ENCODE assay signal across 8 mouse cellular contexts in the genomic region with DNA sequence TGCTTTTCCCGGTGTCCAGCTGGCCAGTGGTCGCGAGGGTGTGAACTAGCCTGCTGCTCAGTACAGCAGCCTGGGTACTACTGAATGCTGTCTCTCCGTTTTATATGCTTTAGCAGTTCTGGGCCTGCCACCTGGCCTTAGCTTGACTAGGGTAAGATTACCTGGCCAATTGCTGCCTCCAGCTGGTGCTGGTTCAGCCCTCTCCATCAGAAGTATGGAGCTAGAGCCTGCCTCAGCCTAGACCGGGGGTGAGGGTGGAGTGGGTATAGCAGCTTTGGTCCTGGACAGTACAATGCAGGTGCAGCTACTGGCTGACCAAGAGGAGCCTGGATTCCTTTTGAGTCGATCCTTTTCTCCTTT.
A peak's percentile ranks its signal among the peaks of the same experiment; 100 is the strongest.
DNase-seq lines count a peak whose midpoint lies in the region; ATAC-seq and TF ChIP-seq lines count a peak whose summit lies in the region.

No protein-coding gene starts in this region.

- TF ChIP-seq POLR2A in kidney, adult 2 months (IDR thresholded peaks at IDR 0.05; ENCODE audit: low read depth, low read length) = no peak

- H3K4me1 ChIP-seq in kidney, postnatal 0 days (replicated peaks; ENCODE audit: insufficient read depth, low read length) = peaks cover 22% of the 10 kb centered on the region; the same call in 1 of the 2 replicates
- H3K4me1 ChIP-seq in kidney, adult 2 months (ENCODE audit: control insufficient read depth, insufficient read depth, low read length) = peaks cover 10% of the 10 kb centered on the region
- peaks cover 37% of the 10 kb centered on the region for H3K4me1 ChIP-seq in embryonic facial prominence, embryonic 13.5 days
- peaks cover 16% of the 10 kb centered on the region for H3K4me1 ChIP-seq in intestine, embryonic 16.5 days (ENCODE audit: control insufficient read depth, insufficient read depth, low read length)
- H3K4me1 ChIP-seq in neural tube, embryonic 12.5 days = peaks cover 73% of the 10 kb centered on the region

- peak overlapping the region; percentile 66 for H3K4me3 ChIP-seq in kidney, postnatal 0 days (replicated peaks; ENCODE audit: low read depth, low read length)
- no peak overlapping the region for H3K4me3 ChIP-seq in kidney, adult 2 months (ENCODE audit: insufficient read depth, low read depth, low read length)
- H3K4me3 ChIP-seq in embryonic facial prominence, embryonic 13.5 days = peak overlapping the region; percentile 72
- H3K4me3 ChIP-seq in intestine, embryonic 16.5 days (ENCODE audit: low read length) = peak overlapping the region; percentile 72
- H3K4me3 ChIP-seq in neural tube, embryonic 12.5 days = peak overlapping the region; percentile 82

- 0 out of 2 replicates have a peak overlapping the region, but pooled peaks have one; percentile 62 for H3K9ac ChIP-seq in kidney, postnatal 0 days (ENCODE audit: low read depth, low read length)
- H3K9ac ChIP-seq in embryonic facial prominence, embryonic 13.5 days = peak overlapping the region; percentile 74
- H3K9ac ChIP-seq in intestine, embryonic 16.5 days (ENCODE audit: low read depth, low read length) = peak overlapping the region; percentile 74; the same call in 1 of the 2 replicates
- peak overlapping the region; percentile 93 for H3K9ac ChIP-seq in neural tube, embryonic 12.5 days

- peak overlapping the region; percentile 96 for H3K4me2 ChIP-seq in kidney, postnatal 0 days (ENCODE audit: low read length)
- peak overlapping the region; percentile 100 for H3K4me2 ChIP-seq in embryonic facial prominence, embryonic 13.5 days
- peak overlapping the region; percentile 100 for H3K4me2 ChIP-seq in intestine, embryonic 16.5 days (ENCODE audit: low read depth, low read length)
- H3K4me2 ChIP-seq in neural tube, embryonic 12.5 days (replicated peaks) = peak overlapping the region; percentile 99

- 21% methylated on average over 6 of the region's 6 CpGs for WGBS in kidney, postnatal 0 days
- 59% methylated on average over 6 of the region's 6 CpGs for WGBS in kidney, adult 2 months
- 16% methylated on average over 6 of the region's 6 CpGs for WGBS in embryonic facial prominence, embryonic 13.5 days
- 31% methylated on average over 6 of the region's 6 CpGs for WGBS in intestine, embryonic 16.5 days
- WGBS in neural tube, embryonic 12.5 days = 13% methylated on average over 6 of the region's 6 CpGs

- ATAC-seq in kidney, postnatal 0 days (replicated peaks; ENCODE audit: low FRiP score, low read depth) = no peak
- 0 out of 2 replicates have a peak, but pooled peaks have one; percentile 1 for ATAC-seq in embryonic facial prominence, embryonic 13.5 days (ENCODE audit: insufficient number of reproducible peaks, insufficient read depth, low FRiP score, low TSS enrichment, low read depth)
- no peak for ATAC-seq in intestine, embryonic 16.5 days
- no peak for ATAC-seq in neural tube, embryonic 12.5 days (ENCODE audit: low FRiP score, low read depth)

- H3K9me3 ChIP-seq in kidney, postnatal 0 days (replicated peaks; ENCODE audit: low read length) = no peaks in the 10 kb centered on the region
- no peaks in the 10 kb centered on the region for H3K9me3 ChIP-seq in embryonic facial prominence, embryonic 13.5 days
- H3K9me3 ChIP-seq in intestine, embryonic 16.5 days (ENCODE audit: control insufficient read depth, low read length) = no peaks in the 10 kb centered on the region
- no peaks in the 10 kb centered on the region for H3K9me3 ChIP-seq in neural tube, embryonic 12.5 days

- no peak for TF ChIP-seq CTCF in kidney, postnatal 0 days (IDR thresholded peaks at IDR 0.05; ENCODE audit: low read depth)
- TF ChIP-seq CTCF in kidney, adult 2 months (conservative IDR thresholded peaks at IDR 0.05; ENCODE audit: insufficient read depth, insufficient read length, low read depth, low read length) = no peak

- no peaks in the 10 kb centered on the region for H3K27me3 ChIP-seq in kidney, postnatal 0 days (ENCODE audit: insufficient read depth, low read length)
- no peaks in the 10 kb centered on the region for H3K27me3 ChIP-seq in kidney, adult 2 months (replicated peaks; ENCODE audit: control insufficient read depth, insufficient read depth, low read length)
- H3K27me3 ChIP-seq in embryonic facial prominence, embryonic 13.5 days = peaks cover 26% of the 10 kb centered on the region
- peaks cover 6% of the 10 kb centered on the region; the same call in 1 of the 2 replicates for H3K27me3 ChIP-seq in intestine, embryonic 16.5 days (replicated peaks; ENCODE audit: control insufficient read depth, insufficient read depth, low read length)
- 0 out of 2 replicates have a peak, but pooled peaks cover 3% of the 10 kb centered on the region for H3K27me3 ChIP-seq in neural tube, embryonic 12.5 days (replicated peaks)

- DNase-seq in kidney, postnatal 0 days (ENCODE audit: low spot score) = no peak
- DNase-seq in kidney, adult 2 months = no peak
- DNase-seq in adrenal gland, adult (ENCODE audit: inconsistent age in 2 of 2, low spot score in 1 of 2) = no peak
- DNase-seq in frontal cortex, postnatal 36 days (ENCODE audit: low spot score in 2 of 2) = no peak
- no peak for DNase-seq in right cerebral cortex, adult 18-20 months

- no peaks in the 10 kb centered on the region for H3K36me3 ChIP-seq in kidney, postnatal 0 days (ENCODE audit: insufficient read depth, low read length)
- no peaks in the 10 kb centered on the region for H3K36me3 ChIP-seq in kidney, adult 2 months (ENCODE audit: control insufficient read depth, insufficient read depth, low read length)
- H3K36me3 ChIP-seq in embryonic facial prominence, embryonic 13.5 days = no peaks in the 10 kb centered on the region
- H3K36me3 ChIP-seq in intestine, embryonic 16.5 days (ENCODE audit: control insufficient read depth, insufficient read depth, low read length) = no peaks in the 10 kb centered on the region
- H3K36me3 ChIP-seq in neural tube, embryonic 12.5 days = no peaks in the 10 kb centered on the region

- H3K27ac ChIP-seq in kidney, postnatal 0 days = no peak overlapping the region
- H3K27ac ChIP-seq in kidney, adult 2 months (ENCODE audit: insufficient read depth, low read depth, low read length) = no peak overlapping the region
- no peak overlapping the region for H3K27ac ChIP-seq in embryonic facial prominence, embryonic 13.5 days
- H3K27ac ChIP-seq in intestine, embryonic 16.5 days (ENCODE audit: low read length) = no peak overlapping the region
- H3K27ac ChIP-seq in neural tube, embryonic 12.5 days = 0 out of 2 replicates have a peak overlapping the region, but pooled peaks have one; percentile 94
